Mouse (Mus musculus): ENCODE data around the gene Cpb1. TPM values are rescaled to one million over a fixed set of nuclear protein-coding genes. Genes with fewer than 3 reads are reported as not detected.

The Cpb1 gene
- not detected in 2 replicates for total RNA-seq (2023)

GRCm38 (mm10) chr3:20275633-20276032 lies at the start of gene Cpb1:
TSS of gene Cpb1 (minus strand) at chr3:20275733.

GRCm38 (mm10) chr3:20242050-20242449 lies 33.5 kb downstream of the Cpb1 start, which contains the start of gene Cpa3:
TSS of gene Cpa3 (minus strand) at chr3:20242181.

Other genes starting within 250 kb of the Cpb1 start
- 53.8 and 67.9 TPM in 2 replicates for gene Hps3, start 240.4 kb downstream of the Cpb1 start, total RNA-seq (2023)
- gene Hltf, start 217.9 kb downstream of the Cpb1 start, total RNA-seq (2023) = 29.0 and 29.3 TPM in 2 replicates
- 141 and 149 TPM in 2 replicates for gene Gyg, start 120.4 kb downstream of the Cpb1 start, total RNA-seq (2023)
- gene Cpa3, start 33.6 kb downstream of the Cpb1 start, total RNA-seq (2023) = 4.6 and 5.7 TPM in 2 replicates
- not detected in 2 replicates for gene Agtr1b, start 91.4 kb upstream of the Cpb1 start, total RNA-seq (2023)